Mouse (Mus musculus) limb, embryonic 11.5 days (tissue): ENCODE results near the gene Peak1. TPM values are rescaled to one million over a fixed set of nuclear protein-coding genes. Genes with fewer than 3 reads are reported as not detected.

Source experiments
- ATAC-seq: fragments of 200-750 bp; cut with Nextera tagmentation; 2 replicates; pipeline ENCODE4 v1.8.0; 2017; ENCODE audit warnings: low read depth; ENCODE audit not compliant: insufficient number of reproducible peaks, low FRiP score, low TSS enrichment
- DNase-seq: peaks from one replicate; pipeline ENCODE4 v3.0.0-alpha.2; 2015; ENCODE audit warnings: low spot score
- H3K27ac ChIP-seq: fragments of 300-500 bp; sonication (generic); replicated peaks from 2 replicates; pipeline ENCODE4 v1.5.1; 2014; ENCODE audit warnings: low read depth, mild to moderate bottlenecking, low read length
- H3K27me3 ChIP-seq: fragments of 300-500 bp; sonication (generic); 2 replicates; pipeline ENCODE4 v1.6.1; 2014; ENCODE audit warnings: mild to moderate bottlenecking, low read length, mixed read lengths; ENCODE audit not compliant: control insufficient read depth, insufficient read depth
- H3K36me3 ChIP-seq: fragments of 300-500 bp; sonication (generic); 2 replicates; pipeline ENCODE4 v1.6.1; 2014; ENCODE audit warnings: mild to moderate bottlenecking, low read length, moderate library complexity, mixed read lengths; ENCODE audit not compliant: control insufficient read depth, insufficient read depth
- H3K4me1 ChIP-seq: fragments of 300-500 bp; sonication (generic); 2 replicates; pipeline ENCODE4 v1.6.1; 2014; ENCODE audit warnings: low read length, mixed read lengths; ENCODE audit not compliant: control insufficient read depth, insufficient read depth
- H3K4me2 ChIP-seq: fragments of 300-500 bp; sonication (generic); 2 replicates; pipeline ENCODE4 v1.6.1; 2014; ENCODE audit warnings: low read depth, mild to moderate bottlenecking, moderate library complexity; ENCODE audit not compliant: severe bottlenecking
- H3K4me3 ChIP-seq: fragments of 300-500 bp; sonication (generic); 2 replicates; pipeline ENCODE4 v1.5.1; 2014; ENCODE audit warnings: low read depth, low read length
- H3K9ac ChIP-seq: fragments of 300-500 bp; sonication (generic); 2 replicates; pipeline ENCODE4 v1.6.1; 2014; ENCODE audit warnings: mild to moderate bottlenecking, low read length
- H3K9me3 ChIP-seq: fragments of 300-500 bp; sonication (generic); 2 replicates; pipeline ENCODE4 v1.6.1; 2016; ENCODE audit warnings: low read length; ENCODE audit not compliant: control insufficient read depth
- WGBS: fragments of 180-500 bp; shearing (Covaris S2); extraction: QIAGEN DNeasy Blood & Tissue Kit; methylation state at CpG from one replicate; pipeline ENCODE4 v1.1.7; 2014; 5-methylcytosine and 5-hydroxymethylcytosine counted together
- microRNA-seq: library from miRNA; unstranded; fragments of <30 nt; microRNA quantifications from one replicate; pipeline ENCODE4, GENCODE M21; 2016
- polyA plus RNA-seq: library from polyadenylated mRNA; unstranded; fragments of >200 nt; fragmentation: Nextera tagmentation; extraction: Ambion mirVana; gene quantifications from 2 replicates; pipeline ENCODE4 v1.2.1, GENCODE M21; 2014

Peak1 gene
- polyA plus RNA-seq, 1 experiment from 2014 or later, result 7.5 TPM

- Histone ChIP-seq H3K4me3 (no peak overlapping the region), H3K4me1 (0 out of 2 replicates have a peak, but pooled peaks cover 2% of the 10 kb centered on the region), H3K4me2 (no peak overlapping the region), H3K27me3 (no peaks in the 10 kb centered on the region), H3K9me3 (no peaks in the 10 kb centered on the region), H3K36me3 (no peaks in the 10 kb centered on the region), H3K9ac (no peak overlapping the region), H3K27ac (no peak overlapping the region)
- DNase-seq (no peak), ATAC-seq (no peak)
- 86% methylated on average over 4 of the region's 4 CpGs for WGBS
These were observed 265.3 kb downstream of the Peak1 start for GRCm38 (mm10) chr9:56152482-56153007.

- no peak overlapping the region for H3K27ac ChIP-seq
- DNase-seq, result no peak
- no peak overlapping the region for H3K4me3 ChIP-seq
- 0 out of 2 replicates have a peak, but pooled peaks cover 2% of the 10 kb centered on the region for H3K4me1 ChIP-seq
- no peaks in the 10 kb centered on the region for H3K36me3 ChIP-seq
- WGBS, result 67% methylated on average over 7 of the region's 7 CpGs
- H3K9ac ChIP-seq, result no peak overlapping the region
- no peak overlapping the region for H3K4me2 ChIP-seq
- no peak for ATAC-seq
- no peaks in the 10 kb centered on the region for H3K27me3 ChIP-seq
- no peaks in the 10 kb centered on the region for H3K9me3 ChIP-seq
These were observed 266.0 kb downstream of the Peak1 start for GRCm38 (mm10) chr9:56151745-56152481.

Small RNA genes within 50 kb of the gene (microRNA-seq; reads per million reads assigned to microRNA genes)
- gene Gm24270, result 1.2 reads per million

Other genes with a start within 250 kb of the Peak1 start
- gene Hmg20a, start 542 bp upstream of the Peak1 start, polyA plus RNA-seq, result 64.0 and 69.8 TPM in 2 replicates